Comparison of ENCODE assay signal across 22 mouse cellular contexts in the genomic region with DNA sequence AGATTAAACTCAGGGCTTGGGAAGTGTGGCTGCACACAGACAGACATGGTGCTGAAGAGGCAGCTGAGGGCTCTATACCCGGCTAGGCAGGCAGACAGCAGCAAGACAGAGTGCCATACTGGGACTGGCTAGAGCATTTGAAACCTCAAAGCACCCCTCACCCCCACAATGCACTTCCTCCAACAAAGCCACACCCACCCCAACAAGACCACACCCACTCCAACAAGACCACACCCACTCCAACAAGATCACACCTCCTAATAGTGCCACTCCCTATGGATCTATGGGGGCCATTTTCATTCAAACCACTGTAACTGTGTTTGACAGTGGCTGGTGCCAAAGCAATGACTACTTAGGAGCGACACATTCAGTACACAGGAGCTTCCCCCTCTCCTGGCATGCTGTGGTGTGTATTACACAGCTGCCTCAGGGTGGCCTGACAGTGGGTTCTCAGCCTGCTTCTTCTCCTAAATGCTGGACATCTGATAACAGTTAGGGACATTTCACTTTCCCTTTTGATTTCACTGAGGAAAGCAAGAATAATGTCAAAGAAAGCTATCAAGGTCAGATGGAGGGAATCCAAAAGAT. TPM values are rescaled to one million over a fixed set of nuclear protein-coding genes. Genes with fewer than 3 reads are reported as not detected.
DNase-seq lines count a peak whose midpoint lies in the region; ATAC-seq and TF ChIP-seq lines count a peak whose summit lies in the region.
"Had no signal": no experiment of that assay in that cellular context is flagged by ENCODE, and none has a peak within 500 bp of the region (broad histone marks: within the 10 kb centered on the region; RNA-seq: fewer than 3 reads in every experiment).

No protein-coding gene starts in this region.

- H3K4me3 ChIP-seq in intestine, embryonic 15.5 days (replicated peaks), result no peak overlapping the region
- no peak overlapping the region for H3K4me3 ChIP-seq in intestine, embryonic 16.5 days (ENCODE audit: low read length)
- no peak overlapping the region for H3K4me3 ChIP-seq in liver, embryonic 14.5 days (ENCODE audit: insufficient read depth in 1 of 2, low read depth in 2 of 2, low read length in 2 of 2)
- H3K4me3 ChIP-seq in stomach, postnatal 0 days (ENCODE audit: low read depth, low read length), result no peak overlapping the region
- H3K4me3 ChIP-seq: embryonic facial prominence, embryonic 13.5 days; forebrain, embryonic 10.5 days; heart, embryonic 13.5 days; limb, embryonic 15.5 days; neural tube, embryonic 13.5 days had no signal

- WGBS in intestine, embryonic 15.5 days, result 86% methylated on average over 2 of the region's 2 CpGs
- WGBS in intestine, embryonic 16.5 days, result 69% methylated on average over 2 of the region's 2 CpGs
- WGBS in liver, embryonic 14.5 days (ENCODE audit: insufficient replicate concordance), result 55% methylated on average over 2 of the region's 2 CpGs
- WGBS in stomach, postnatal 0 days, result 76% methylated on average over 2 of the region's 2 CpGs

- TF ChIP-seq CTCF in liver, embryonic 14.5 days (IDR thresholded peaks at IDR 0.05; ENCODE audit: low read depth), result no peak
- no peak for TF ChIP-seq CTCF in stomach, postnatal 0 days (IDR thresholded peaks at IDR 0.05; ENCODE audit: low read depth)

- H3K4me1 ChIP-seq in intestine, embryonic 15.5 days (replicated peaks), result no peaks in the 10 kb centered on the region
- no peaks in the 10 kb centered on the region for H3K4me1 ChIP-seq in intestine, embryonic 16.5 days (ENCODE audit: control insufficient read depth, insufficient read depth, low read length)
- peaks cover 0 to 12% of the 10 kb centered on the region in 2 experiments; a peak in 2 of 4 replicates for H3K4me1 ChIP-seq in liver, embryonic 14.5 days (replicated peaks; ENCODE audit: control insufficient read depth in 2 of 2, insufficient read depth in 2 of 2, low read length in 1 of 2)
- H3K4me1 ChIP-seq in stomach, postnatal 0 days (replicated peaks; ENCODE audit: control insufficient read depth, insufficient read depth), result no peaks in the 10 kb centered on the region
- H3K4me1 ChIP-seq: embryonic facial prominence, embryonic 13.5 days; heart, embryonic 13.5 days; limb, embryonic 15.5 days; neural tube, embryonic 13.5 days had no signal

- H3K27me3 ChIP-seq in intestine, embryonic 15.5 days (replicated peaks), result no peaks in the 10 kb centered on the region
- no peaks in the 10 kb centered on the region for H3K27me3 ChIP-seq in intestine, embryonic 16.5 days (replicated peaks; ENCODE audit: control insufficient read depth, insufficient read depth, low read length)
- no peaks in the 10 kb centered on the region for H3K27me3 ChIP-seq in liver, embryonic 14.5 days (ENCODE audit: control insufficient read depth, insufficient read depth, low read length)
- no peaks in the 10 kb centered on the region for H3K27me3 ChIP-seq in stomach, postnatal 0 days (ENCODE audit: control insufficient read depth, insufficient read depth, low read length)
- H3K27me3 ChIP-seq: embryonic facial prominence, embryonic 13.5 days; heart, embryonic 13.5 days; limb, embryonic 15.5 days; neural tube, embryonic 13.5 days had no signal

- no peak overlapping the region for H3K27ac ChIP-seq in intestine, embryonic 15.5 days
- no peak overlapping the region for H3K27ac ChIP-seq in intestine, embryonic 16.5 days (ENCODE audit: low read length)
- no peak overlapping the region for H3K27ac ChIP-seq in liver, embryonic 14.5 days
- H3K27ac ChIP-seq in stomach, postnatal 0 days (replicated peaks), result no peak overlapping the region
- H3K27ac ChIP-seq: embryonic facial prominence, embryonic 13.5 days; forebrain, embryonic 10.5 days; heart, embryonic 13.5 days; limb, embryonic 15.5 days; neural tube, embryonic 13.5 days had no signal

- H3K36me3 ChIP-seq in intestine, embryonic 15.5 days, result no peaks in the 10 kb centered on the region
- H3K36me3 ChIP-seq in intestine, embryonic 16.5 days (ENCODE audit: control insufficient read depth, insufficient read depth, low read length), result no peaks in the 10 kb centered on the region
- H3K36me3 ChIP-seq in liver, embryonic 14.5 days (replicated peaks; ENCODE audit: control insufficient read depth, insufficient read depth, low read depth), result no peaks in the 10 kb centered on the region
- no peaks in the 10 kb centered on the region for H3K36me3 ChIP-seq in stomach, postnatal 0 days (ENCODE audit: control insufficient read depth, insufficient read depth, low read length)

- TF ChIP-seq EP300 in liver, embryonic 14.5 days (IDR thresholded peaks at IDR 0.05; ENCODE audit: low read depth), result no peak
- no peak for TF ChIP-seq EP300 in stomach, postnatal 0 days (optimal IDR thresholded peaks at IDR 0.05)

- H3K4me2 ChIP-seq in intestine, embryonic 15.5 days (replicated peaks), result no peak overlapping the region
- no peak overlapping the region for H3K4me2 ChIP-seq in intestine, embryonic 16.5 days (ENCODE audit: low read depth, low read length)
- no peak overlapping the region for H3K4me2 ChIP-seq in liver, embryonic 14.5 days (ENCODE audit: low read depth)
- H3K4me2 ChIP-seq in stomach, postnatal 0 days (replicated peaks; ENCODE audit: low read depth), result no peak overlapping the region
- H3K4me2 ChIP-seq: embryonic facial prominence, embryonic 13.5 days; heart, embryonic 13.5 days; limb, embryonic 15.5 days; neural tube, embryonic 13.5 days had no signal

- H3K9ac ChIP-seq in intestine, embryonic 15.5 days, result no peak overlapping the region
- H3K9ac ChIP-seq in intestine, embryonic 16.5 days (ENCODE audit: low read depth, low read length), result no peak overlapping the region
- no peak overlapping the region for H3K9ac ChIP-seq in liver, embryonic 14.5 days (replicated peaks)
- H3K9ac ChIP-seq in stomach, postnatal 0 days (ENCODE audit: low read length), result no peak overlapping the region
- H3K9ac ChIP-seq: embryonic facial prominence, embryonic 13.5 days; heart, embryonic 13.5 days; limb, embryonic 15.5 days; neural tube, embryonic 13.5 days had no signal

- H3K9me3 ChIP-seq in intestine, embryonic 15.5 days, result no peaks in the 10 kb centered on the region
- no peaks in the 10 kb centered on the region for H3K9me3 ChIP-seq in intestine, embryonic 16.5 days (ENCODE audit: control insufficient read depth, low read length)
- H3K9me3 ChIP-seq in liver, embryonic 14.5 days (ENCODE audit: control insufficient read depth, low read length), result no peaks in the 10 kb centered on the region
- no peaks in the 10 kb centered on the region for H3K9me3 ChIP-seq in stomach, postnatal 0 days (ENCODE audit: control insufficient read depth, low read length)
- H3K9me3 ChIP-seq: embryonic facial prominence, embryonic 13.5 days; forebrain, embryonic 10.5 days; G1E; heart, embryonic 13.5 days; limb, embryonic 15.5 days; neural tube, embryonic 13.5 days had no signal

- no peak for DNase-seq in liver, embryonic 14.5 days (ENCODE audit: low read depth in 3 of 3, low spot score in 3 of 3)
- DNase-seq in stomach, postnatal 0 days (ENCODE audit: low spot score), result no peak
- no peak for DNase-seq in testis, postnatal 10 days (ENCODE audit: low spot score)
- DNase-seq in kidney, adult 11 months, result no peak
- DNase-seq in heart, adult 9 months (ENCODE audit: low spot score in 2 of 2), result no peak
- DNase-seq: adrenal gland, postnatal 36 days; cerebellum, postnatal 10 days; gastrocnemius, postnatal 25 days; heart, postnatal 4 days; kidney, postnatal 25 days; layer of hippocampus, adult 9-11 months; lung, postnatal 4 days; right cerebral cortex, postnatal 25 days had no signal

- peak; percentile 24; the same call in 1 of the 2 replicates for ATAC-seq in intestine, embryonic 15.5 days
- no peak for ATAC-seq in intestine, embryonic 16.5 days
- peak; percentile 76 for ATAC-seq in common myeloid progenitor, adult 5-6 weeks (replicated peaks; ENCODE audit: low read depth, poor library complexity, severe bottlenecking)
- ATAC-seq in liver, embryonic 14.5 days (ENCODE audit: insufficient read depth), result peak; percentile 66; the same call in 1 of the 2 replicates
- peak; percentile 32; the same call in 1 of the 2 replicates for ATAC-seq in stomach, postnatal 0 days (ENCODE audit: low FRiP score, low TSS enrichment)

RNA-seq across cellular contexts. Expression of gene Tmem19, which starts 11.4 kb away (rescaled TPM):
- polyA plus RNA-seq in intestine, embryonic 15.5 days (2015; fragmentation: Nextera tagmentation; extraction: Ambion mirVana), result 27.1 and 29.4 TPM in 2 replicates
- 35.2 and 43.4 TPM in 2 replicates for polyA plus RNA-seq in intestine, embryonic 16.5 days (2015; fragmentation: Nextera tagmentation; extraction: Ambion mirVana)
- 19.6 and 22.2 TPM in 2 replicates for total RNA-seq in common myeloid progenitor, adult 5-6 weeks (2017)
- 3.6 and 5.5 TPM in 2 replicates for polyA plus RNA-seq in liver, embryonic 14.5 days (2012; rRNA removed)
- 11.3 and 11.7 TPM in 2 replicates for polyA plus RNA-seq in liver, embryonic 14.5 days (2014; fragmentation: Nextera tagmentation; extraction: Ambion mirVana)
- 26.3 and 29.5 TPM in 2 replicates for polyA plus RNA-seq in stomach, postnatal 0 days (2015; fragmentation: Nextera tagmentation; extraction: Ambion mirVana)

RNA-seq across cellular contexts. Expression of gene Thap2, which starts 33.3 kb away (rescaled TPM):
- 20.5 and 22.2 TPM in 2 replicates for polyA plus RNA-seq in intestine, embryonic 15.5 days (2015; fragmentation: Nextera tagmentation; extraction: Ambion mirVana)
- polyA plus RNA-seq in intestine, embryonic 16.5 days (2015; fragmentation: Nextera tagmentation; extraction: Ambion mirVana), result 18.6 and 22.6 TPM in 2 replicates
- 10.0 and 11.7 TPM in 2 replicates for total RNA-seq in common myeloid progenitor, adult 5-6 weeks (2017)
- 2.3 and 3.6 TPM in 2 replicates for polyA plus RNA-seq in liver, embryonic 14.5 days (2012; rRNA removed)
- polyA plus RNA-seq in liver, embryonic 14.5 days (2014; fragmentation: Nextera tagmentation; extraction: Ambion mirVana), result 3.3 and 4.1 TPM in 2 replicates
- polyA plus RNA-seq in stomach, postnatal 0 days (2015; fragmentation: Nextera tagmentation; extraction: Ambion mirVana), result 13.1 and 13.7 TPM in 2 replicates

RNA-seq across cellular contexts. Expression of gene Zfc3h1, which starts 33.9 kb away (rescaled TPM):
- 17.0 and 17.1 TPM in 2 replicates for polyA plus RNA-seq in intestine, embryonic 15.5 days (2015; fragmentation: Nextera tagmentation; extraction: Ambion mirVana)
- polyA plus RNA-seq in intestine, embryonic 16.5 days (2015; fragmentation: Nextera tagmentation; extraction: Ambion mirVana), result 11.5 and 15.0 TPM in 2 replicates
- total RNA-seq in common myeloid progenitor, adult 5-6 weeks (2017), result 39.7 and 62.4 TPM in 2 replicates
- 34.5 and 36.5 TPM in 2 replicates for polyA plus RNA-seq in liver, embryonic 14.5 days (2012; rRNA removed)
- 7.6 and 9.7 TPM in 2 replicates for polyA plus RNA-seq in liver, embryonic 14.5 days (2014; fragmentation: Nextera tagmentation; extraction: Ambion mirVana)
- 6.7 and 8.7 TPM in 2 replicates for polyA plus RNA-seq in stomach, postnatal 0 days (2015; fragmentation: Nextera tagmentation; extraction: Ambion mirVana)

RNA-seq across cellular contexts. Expression of gene Rab21, which starts 35.5 kb away (rescaled TPM):
- 5.5 and 8.1 TPM in 2 replicates for polyA plus RNA-seq in intestine, embryonic 15.5 days (2015; fragmentation: Nextera tagmentation; extraction: Ambion mirVana)
- polyA plus RNA-seq in intestine, embryonic 16.5 days (2015; fragmentation: Nextera tagmentation; extraction: Ambion mirVana), result 4.7 and 5.1 TPM in 2 replicates
- 38.3 and 43.0 TPM in 2 replicates for total RNA-seq in common myeloid progenitor, adult 5-6 weeks (2017)
- 4.9 and 6.7 TPM in 2 replicates for polyA plus RNA-seq in liver, embryonic 14.5 days (2012; rRNA removed)
- 2.9 and 3.7 TPM in 2 replicates for polyA plus RNA-seq in liver, embryonic 14.5 days (2014; fragmentation: Nextera tagmentation; extraction: Ambion mirVana)
- polyA plus RNA-seq in stomach, postnatal 0 days (2015; fragmentation: Nextera tagmentation; extraction: Ambion mirVana), result 8.0 and 17.0 TPM in 2 replicates
